Mouse (Mus musculus) CH12.LX (cell line): ENCODE data around the gene Vegfc. TPM values are rescaled to one million over a fixed set of nuclear protein-coding genes. Genes with fewer than 3 reads are reported as not detected.

Experiments
- DNase-seq: peaks from one replicate; pipeline ENCODE4 v3.0.0-alpha.2; 2013; ENCODE audit errors: extremely low read depth
- H3K27ac ChIP-seq: 2 replicates; pipeline ENCODE4 v1.5.1; 2012; ENCODE audit warnings: low read depth, mild to moderate bottlenecking, control low read depth, moderate library complexity; ENCODE audit not compliant: insufficient read depth
- H3K27me3 ChIP-seq: replicated peaks from 2 replicates; pipeline ENCODE3; 2012; ENCODE audit warnings: inconsistent platforms
- H3K36me3 ChIP-seq, 2 experiments: replicated peaks in 1 of 2; 2 replicates each; pipeline versions ENCODE3 to v1.6.1; 2012; ENCODE audit warnings: inconsistent platforms in 1 of 2, low read length in 1 of 2, mild to moderate bottlenecking in 1 of 2, mixed read lengths in 1 of 2, moderate library complexity in 1 of 2; ENCODE audit not compliant: control insufficient read depth in 1 of 2, insufficient read depth in 1 of 2
- H3K4me1 ChIP-seq, 2 experiments: 2 replicates each; pipeline ENCODE4 v1.6.1; 2012; ENCODE audit warnings: inconsistent platforms in 1 of 2, moderate library complexity in 1 of 2; ENCODE audit not compliant: insufficient read depth in 2 of 2, control insufficient read depth in 1 of 2
- H3K4me2 ChIP-seq: 2 replicates; pipeline ENCODE4 v1.6.1; 2012; ENCODE audit warnings: low read depth, mild to moderate bottlenecking, control low read depth; ENCODE audit not compliant: poor library complexity, insufficient read depth, severe bottlenecking
- H3K4me3 ChIP-seq, 3 experiments: fragments of 150-350 bp in 1 of 3; sonication (generic) in 1 of 3; replicated peaks in 1 of 3; 2 replicates each; pipeline versions ENCODE3 to v1.5.1; 2011 to 2012; ENCODE audit warnings: low read depth in 2 of 3, low read length in 2 of 3, mild to moderate bottlenecking in 2 of 3, moderate library complexity in 2 of 3, control low read depth in 1 of 3, improper control_type of control experiment in 1 of 3, inconsistent platforms in 1 of 3, mixed read lengths in 1 of 3; ENCODE audit not compliant: poor library complexity in 1 of 3
- H3K79me2 ChIP-seq: replicated peaks from 2 replicates; pipeline ENCODE4 v1.6.1; 2012; ENCODE audit warnings: mild to moderate bottlenecking, moderate library complexity; ENCODE audit not compliant: control insufficient read depth, poor library complexity, insufficient read depth, severe bottlenecking; ENCODE audit errors: extremely low read depth
- H3K9ac ChIP-seq: 2 replicates; pipeline ENCODE4 v1.6.1; 2012; ENCODE audit warnings: low read depth, mild to moderate bottlenecking, control low read depth, moderate library complexity; ENCODE audit not compliant: insufficient read depth
- H3K9me3 ChIP-seq: replicated peaks from 2 replicates; pipeline ENCODE3; 2012; ENCODE audit warnings: low read length, inconsistent platforms, mixed read lengths
- BHLHE40 ChIP-seq: IDR thresholded peaks from 2 replicates; pipeline ENCODE4 v1.6.1; 2011; ENCODE audit warnings: mild to moderate bottlenecking, low read depth, low read length, improper control_type of control experiment
- CTCF ChIP-seq, 2 experiments: IDR thresholded peaks in 1 of 2; conservative IDR thresholded peaks in 1 of 2; 2 replicates each; pipeline ENCODE4 v1.5.1; 2011 to 2012; ENCODE audit warnings: low read depth in 2 of 2, low read length in 2 of 2, improper control_type of control experiment in 1 of 2, inconsistent platforms in 1 of 2, mild to moderate bottlenecking in 1 of 2, moderate library complexity in 1 of 2
- E2F4 ChIP-seq: IDR thresholded peaks from 2 replicates; pipeline ENCODE4 v1.6.1; 2011; ENCODE audit warnings: low read depth, low read length, improper control_type of control experiment; ENCODE audit not compliant: insufficient replicate concordance
- ELF1 ChIP-seq: IDR thresholded peaks from 2 replicates; pipeline ENCODE4 v1.6.1; 2014; ENCODE audit warnings: low read depth, mild to moderate bottlenecking, inconsistent platforms, low read length, improper control_type of control experiment
- EP300 ChIP-seq: IDR thresholded peaks from 2 replicates; pipeline ENCODE4 v1.6.1; 2011; ENCODE audit warnings: low read length, improper control_type of control experiment
- ETS1 ChIP-seq: conservative IDR thresholded peaks from 2 replicates; pipeline ENCODE4 v1.6.1; 2012; ENCODE audit warnings: low read depth, mild to moderate bottlenecking, inconsistent platforms, low read length, improper control_type of control experiment, moderate library complexity
- GABPA ChIP-seq: IDR thresholded peaks from 2 replicates; pipeline ENCODE4 v1.6.1; 2012; ENCODE audit warnings: low read depth, low read length, improper control_type of control experiment, inconsistent platforms; ENCODE audit not compliant: insufficient replicate concordance
- HCFC1 ChIP-seq: IDR thresholded peaks from 2 replicates; pipeline ENCODE4 v1.6.1; 2012; ENCODE audit warnings: low read depth, mild to moderate bottlenecking, inconsistent platforms, low read length, improper control_type of control experiment
- IRF4 ChIP-seq: IDR thresholded peaks from 2 replicates; pipeline ENCODE4 v1.6.1; 2014; ENCODE audit warnings: low read depth, mild to moderate bottlenecking, inconsistent platforms, low read length, improper control_type of control experiment
- JUN ChIP-seq: IDR thresholded peaks from 2 replicates; pipeline ENCODE4 v1.6.1; 2011; ENCODE audit warnings: low read depth, mild to moderate bottlenecking, low read length, improper control_type of control experiment, moderate library complexity; ENCODE audit not compliant: insufficient read depth
- KAT2A ChIP-seq: IDR thresholded peaks from 2 replicates; pipeline ENCODE4 v1.6.1; 2012; ENCODE audit warnings: low read length, improper control_type of control experiment, inconsistent platforms; ENCODE audit not compliant: insufficient replicate concordance
- MAX ChIP-seq: IDR thresholded peaks from 2 replicates; pipeline ENCODE4 v1.6.1; 2011; ENCODE audit warnings: low read length, improper control_type of control experiment
- MAZ ChIP-seq: IDR thresholded peaks from 2 replicates; pipeline ENCODE4 v1.6.1; 2012; ENCODE audit warnings: low read depth, mild to moderate bottlenecking, inconsistent platforms, low read length, improper control_type of control experiment, moderate library complexity
- MYC ChIP-seq: IDR thresholded peaks from 2 replicates; pipeline ENCODE4 v1.6.1; 2011; ENCODE audit warnings: low read depth, mild to moderate bottlenecking, improper control_type of control experiment, low read length
- NRF1 ChIP-seq: IDR thresholded peaks from 2 replicates; pipeline ENCODE4 v1.6.1; 2014; ENCODE audit warnings: low read depth, mild to moderate bottlenecking, inconsistent platforms, low read length, improper control_type of control experiment, moderate library complexity
- POLR2AphosphoS2 ChIP-seq: IDR thresholded peaks from 2 replicates; pipeline ENCODE4 v1.6.1; 2011; ENCODE audit warnings: low read depth, low read length, improper control_type of control experiment
- RCOR1 ChIP-seq: conservative IDR thresholded peaks from 2 replicates; pipeline ENCODE4 v1.6.1; 2012; ENCODE audit warnings: low read depth, mild to moderate bottlenecking, inconsistent platforms, low read length, improper control_type of control experiment
- SMC3 ChIP-seq: IDR thresholded peaks from 2 replicates; pipeline ENCODE4 v1.6.1; 2011; ENCODE audit warnings: low read depth, low read length, improper control_type of control experiment
- TBP ChIP-seq: conservative IDR thresholded peaks from 2 replicates; pipeline ENCODE4 v1.6.1; 2011; ENCODE audit warnings: low read depth, low read length, improper control_type of control experiment
- TCF12 ChIP-seq: IDR thresholded peaks from 2 replicates; pipeline ENCODE4 v1.6.1; 2014; ENCODE audit warnings: low read depth, mild to moderate bottlenecking, inconsistent platforms, low read length, improper control_type of control experiment
- UBTF ChIP-seq: IDR thresholded peaks from 2 replicates; pipeline ENCODE4 v1.6.1; 2012; ENCODE audit warnings: low read depth, mild to moderate bottlenecking, inconsistent platforms, low read length, improper control_type of control experiment, moderate library complexity
- USF1 ChIP-seq: IDR thresholded peaks from 2 replicates; pipeline ENCODE4 v1.6.1; 2014; ENCODE audit warnings: low read depth, mild to moderate bottlenecking, inconsistent platforms, low read length, improper control_type of control experiment
- ZKSCAN1 ChIP-seq: IDR thresholded peaks from 2 replicates; pipeline ENCODE4 v1.6.1; 2012; ENCODE audit warnings: low read depth, inconsistent platforms, low read length, improper control_type of control experiment, borderline replicate concordance
- dilution Hi-C: fragments of 300-500 bp; cut with MboI; formaldehyde crosslinking; loops from 2 replicates; pipeline ENCODE4 v1.14.3; 2020; ENCODE audit warnings: low sequenced_read_pairs; ENCODE audit not compliant: extremely low pct_unique_long_range_greater_than_20kb, extremely low pct_ligation_motif_present
- in situ Hi-C: fragments of 300-500 bp; cut with MboI; formaldehyde crosslinking; loops from 3 replicates; pipeline ENCODE4 v1.14.3; 2019; ENCODE audit warnings: low sequenced_read_pairs, low pct_ligation_motif_present, low pct_unique_long_range_greater_than_20kb, mixed read lengths
- polyA plus RNA-seq: library from polyadenylated mRNA; unstranded; fragments of >175 nt; gene quantifications from 2 replicates; pipeline ENCODE4 v1.2.1, GENCODE M21; 2012; ENCODE audit warnings: low read depth; ENCODE audit not compliant: insufficient read length
- total RNA-seq, 2 experiments: library from RNA; depleted of rRNA; stranded (reverse); fragments of 300-350 nt in 1 of 2; fragments of >200 nt in 1 of 2; gene quantifications; 2 replicates each; pipeline ENCODE4 v1.2.3; 2012 to 2014

Gene Vegfc
- total and polyA plus RNA-seq, 3 experiments, result not detected

DNA sequence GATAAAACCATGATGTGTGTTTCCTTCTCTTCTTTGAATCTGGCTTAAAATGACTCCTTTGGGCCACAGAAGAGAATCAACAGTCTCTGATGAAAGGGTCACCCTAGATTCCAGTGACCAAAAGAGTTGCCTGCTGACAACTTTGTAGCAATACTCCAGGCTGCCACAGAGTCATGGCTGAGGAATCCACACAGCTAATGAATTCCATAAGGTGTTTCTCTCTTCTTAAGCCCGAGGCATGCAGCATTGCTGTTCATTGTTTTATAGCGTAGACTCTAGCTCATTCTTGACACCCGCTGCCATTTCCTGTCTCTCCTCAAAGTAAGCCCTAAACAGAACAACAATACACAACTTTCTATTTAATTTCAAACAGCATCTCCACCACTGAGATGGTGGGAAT lies 37.2 kb downstream of the Vegfc start:
- in situ Hi-C loops, result no loop called here
- H3K9ac ChIP-seq, result no peak overlapping the region
- H3K4me3 ChIP-seq, result no peak overlapping the region
- no peaks in the 10 kb centered on the region for H3K27me3 ChIP-seq
- dilution Hi-C loops, result no loop called here
- H3K27ac ChIP-seq, result no peak overlapping the region
- H3K9me3 ChIP-seq, result no peaks in the 10 kb centered on the region
- no peaks in the 10 kb centered on the region for H3K4me1 ChIP-seq
- no peak for DNase-seq
- no peaks in the 10 kb centered on the region for H3K36me3 ChIP-seq
- H3K4me2 ChIP-seq, result no peak overlapping the region
- no peaks in the 10 kb centered on the region for H3K79me2 ChIP-seq
- TF ChIP-seq EP300, result no peak
- TF ChIP-seq TBP, result no peak
- TF ChIP-seq IRF4, result no peak
- TF ChIP-seq TCF12, result no peak
- TF ChIP-seq HCFC1, result no peak
- no peak for TF ChIP-seq ETS1
- no peak for TF ChIP-seq MAZ
- TF ChIP-seq JUN, result no peak
- TF ChIP-seq GABPA, result no peak
- no peak for TF ChIP-seq UBTF
- no peak for TF ChIP-seq CTCF (conservative IDR thresholded peaks at IDR 0.05 in 1 of 2, IDR thresholded peaks at IDR 0.05 in 1 of 2; ENCODE audit: low read depth in 2 of 2, low read length in 2 of 2)
- TF ChIP-seq ZKSCAN1, result no peak
- no peak for TF ChIP-seq KAT2A
- no peak for TF ChIP-seq SMC3
- no peak for TF ChIP-seq USF1
- TF ChIP-seq NRF1, result no peak
- no peak for TF ChIP-seq POLR2AphosphoS2
- TF ChIP-seq MAX, result no peak
- no peak for TF ChIP-seq RCOR1

DNA sequence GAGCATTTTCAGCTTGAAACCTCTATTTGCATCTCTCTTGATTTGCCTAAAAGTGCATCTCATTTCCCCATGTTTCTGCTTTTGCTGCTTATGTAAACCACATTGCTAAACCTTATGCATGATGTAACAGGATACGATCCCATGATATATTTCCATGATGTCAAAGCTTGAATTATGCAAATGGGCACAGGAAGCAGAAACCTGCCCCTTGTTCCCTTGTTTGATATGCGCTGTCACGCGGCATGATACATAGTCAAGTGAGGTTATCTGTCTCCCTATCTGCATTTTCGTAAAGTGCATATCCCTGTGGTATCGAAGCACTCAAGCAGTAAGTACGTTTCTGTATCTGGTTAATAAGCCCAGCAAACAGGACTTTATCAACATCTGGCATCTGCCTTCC lies 42.7 kb downstream of the Vegfc start:
- dilution Hi-C loops, result no loop called here
- Histone ChIP-seq H3K4me3 (no peak overlapping the region), H3K27me3 (no peaks in the 10 kb centered on the region), H3K79me2 (no peaks in the 10 kb centered on the region), H3K9ac (no peak overlapping the region), H3K36me3 (no peaks in the 10 kb centered on the region), H3K9me3 (no peaks in the 10 kb centered on the region), H3K4me1 (no peaks in the 10 kb centered on the region), H3K4me2 (no peak overlapping the region), H3K27ac (no peak overlapping the region)
- in situ Hi-C loops, result no loop called here
- DNase-seq, result peak; percentile 21
- TF ChIP-seq KAT2A, result no peak
- TF ChIP-seq MAX, result no peak
- TF ChIP-seq ELF1, result no peak
- TF ChIP-seq POLR2AphosphoS2, result no peak
- no peak for TF ChIP-seq ETS1
- TF ChIP-seq E2F4, result no peak
- TF ChIP-seq MYC, result no peak
- no peak for TF ChIP-seq BHLHE40
